Mouse (Mus musculus): Measurements from ENCODE around the gene Mettl16. TPM values are rescaled to one million over a fixed set of nuclear protein-coding genes. Genes with fewer than 3 reads are reported as not detected.
A peak's percentile ranks its signal among the peaks of the same experiment; 100 is the strongest.

Mettl16 gene
- 13.9 and 14.3 TPM in 2 replicates for total RNA-seq (2015)
- total RNA-seq (2017): 36.2 and 45.6 TPM in 2 replicates

DNA sequence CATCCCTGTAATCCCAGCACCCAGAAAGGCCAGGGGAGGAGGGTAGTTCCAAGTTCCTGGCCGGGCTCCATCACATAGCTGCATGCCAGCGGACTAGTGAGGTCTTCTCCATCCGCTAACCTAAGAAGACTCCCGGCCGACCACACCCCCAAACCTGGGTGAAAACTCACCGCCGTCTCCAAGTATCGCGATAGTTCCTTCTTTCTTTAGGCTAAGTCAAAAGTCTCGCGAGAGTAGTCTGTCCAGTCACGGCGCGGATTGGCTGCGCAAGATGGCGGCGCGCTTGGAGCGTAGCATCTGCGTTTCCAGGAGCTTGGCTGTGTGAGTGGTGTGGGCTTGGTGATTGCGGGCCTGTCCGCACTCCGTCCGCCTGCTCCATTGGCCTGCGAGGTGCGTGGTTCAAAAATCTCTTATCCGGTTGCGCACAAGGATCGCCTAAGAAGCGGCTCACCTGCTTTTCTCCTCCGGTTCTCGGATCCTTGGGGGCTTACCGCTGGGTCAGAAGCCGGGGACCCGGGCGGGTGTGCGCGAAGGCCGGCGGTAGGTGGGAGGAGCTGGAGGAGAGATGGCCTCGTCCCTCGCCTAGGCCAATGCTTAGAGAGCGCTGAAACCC lies at the start of gene Mettl16:
Gene Mettl16, plus strand, starts transcription at position 236 of the 613 bp plus-strand sequence.
- peak; percentile 95 for ATAC-seq (replicated peaks; ENCODE audit: poor library complexity)

DNA sequence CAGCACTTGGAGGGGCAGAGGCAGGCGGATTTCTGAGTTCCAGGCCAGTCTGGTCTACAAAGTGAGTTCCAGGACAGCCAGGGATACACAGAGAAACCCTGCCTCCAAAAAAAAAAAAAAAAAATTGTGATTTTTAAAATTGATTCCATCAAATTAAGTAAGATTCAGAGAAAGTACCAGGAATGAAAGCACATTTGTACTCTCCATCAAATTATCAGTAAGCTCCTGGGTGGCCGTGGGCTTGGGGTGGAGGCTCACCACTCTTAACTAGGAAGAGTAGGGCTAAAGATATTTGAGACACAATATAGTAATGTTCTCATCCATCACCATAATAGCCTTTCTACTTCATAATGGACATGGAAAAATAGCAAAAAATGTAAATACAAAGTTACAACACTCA lies 49.5 kb upstream of the Mettl16 start:
- ATAC-seq (replicated peaks; ENCODE audit: poor library complexity): no peak

DNA sequence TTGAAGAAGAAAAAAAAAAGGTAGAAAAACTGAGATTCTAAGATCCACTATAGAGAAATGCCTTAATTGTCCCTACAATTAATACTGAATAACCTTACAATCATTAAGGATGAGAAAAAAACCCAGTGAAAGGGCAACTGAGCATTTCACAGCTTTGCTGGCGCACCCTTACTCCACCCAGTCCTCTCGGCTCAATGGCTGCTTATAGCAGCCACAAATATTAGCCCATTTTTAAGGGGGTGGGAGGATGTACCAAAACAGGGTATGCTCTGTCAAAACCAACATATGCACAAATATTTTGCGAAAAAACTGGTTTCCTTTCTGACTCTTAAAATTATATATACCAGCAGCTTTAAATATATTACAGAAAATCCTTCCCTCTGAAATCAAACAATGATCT lies 48.7 kb upstream of the Mettl16 start:
- ATAC-seq (replicated peaks; ENCODE audit: poor library complexity): no peak

DNA sequence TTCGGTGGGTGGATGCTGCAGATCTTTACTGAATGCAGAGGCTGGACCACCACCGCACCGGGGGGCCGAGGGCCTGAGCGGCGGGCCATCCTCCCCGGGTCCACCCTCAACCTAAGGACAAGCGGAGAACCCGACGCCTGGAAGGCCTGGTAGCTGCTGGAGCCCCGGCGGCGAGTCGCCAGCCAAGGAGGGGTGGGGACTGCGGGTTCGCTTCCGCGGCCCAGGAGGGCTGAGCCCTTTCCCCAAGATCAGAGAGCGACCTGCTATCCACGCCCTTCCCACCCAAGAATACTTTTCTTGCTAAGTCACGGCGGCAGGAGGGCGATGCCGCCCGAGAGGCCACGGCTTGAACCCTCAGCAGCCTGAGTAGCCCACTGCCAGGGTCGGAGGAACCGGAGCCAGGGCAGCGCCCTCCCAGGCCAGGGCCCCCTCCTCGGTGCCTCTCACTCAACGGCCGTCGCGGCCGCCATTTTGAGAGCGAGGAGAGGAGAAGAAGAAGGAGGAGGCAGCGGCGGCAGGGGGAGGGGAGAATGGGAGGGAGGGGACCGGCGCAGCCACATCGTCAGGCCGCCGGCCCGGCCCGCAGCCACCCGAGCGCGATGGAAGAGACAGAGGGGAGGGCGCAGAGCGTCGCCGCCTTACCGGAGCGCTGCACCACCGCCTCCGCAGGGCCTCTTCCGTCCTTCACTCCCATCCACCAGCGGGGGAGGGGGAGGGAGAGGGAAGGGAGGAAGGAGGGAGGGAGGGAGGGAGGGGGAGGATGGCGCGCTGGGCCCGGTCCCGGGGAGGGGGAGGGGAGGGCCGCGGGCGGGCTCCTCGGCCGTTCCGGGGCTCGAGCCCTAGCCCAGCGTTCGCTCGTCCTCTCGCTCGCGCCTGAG lies 47.0 kb upstream of the Mettl16 start:
- ATAC-seq (replicated peaks; ENCODE audit: poor library complexity): peak; percentile 69

DNA sequence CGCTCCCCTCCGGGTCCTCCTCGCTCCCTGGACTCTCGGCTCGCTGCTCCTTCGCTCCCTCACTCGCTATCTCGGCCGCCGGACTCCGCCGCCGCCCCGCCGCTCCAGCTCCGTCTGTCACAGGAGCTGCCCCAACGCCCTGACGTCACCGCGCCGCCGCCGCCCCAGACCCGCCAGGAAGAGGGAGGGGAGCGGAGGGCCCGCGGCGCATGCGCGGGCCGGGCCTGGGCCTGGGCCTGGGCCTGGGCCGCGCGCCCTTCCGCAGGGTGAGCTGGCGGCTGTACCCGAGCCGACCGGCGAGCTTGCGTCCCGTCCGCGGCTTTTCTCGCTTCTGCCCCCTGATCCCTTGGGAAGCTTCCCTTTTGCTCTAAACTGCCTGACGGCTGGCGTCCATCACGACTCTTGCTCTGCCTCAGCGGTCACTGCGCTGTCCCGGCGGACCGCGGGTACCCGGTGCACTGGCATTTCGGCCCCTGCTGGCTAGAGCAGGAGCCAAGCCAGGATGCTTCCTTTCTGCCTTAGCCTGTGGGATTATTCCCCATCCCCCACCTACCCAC lies 46.3 kb upstream of the Mettl16 start, which contains the start of gene Pafah1b1:
Gene Pafah1b1, minus strand, starts transcription at position 436 of the 557 bp plus-strand sequence.
- ATAC-seq (replicated peaks; ENCODE audit: poor library complexity): peak; percentile 75

DNA sequence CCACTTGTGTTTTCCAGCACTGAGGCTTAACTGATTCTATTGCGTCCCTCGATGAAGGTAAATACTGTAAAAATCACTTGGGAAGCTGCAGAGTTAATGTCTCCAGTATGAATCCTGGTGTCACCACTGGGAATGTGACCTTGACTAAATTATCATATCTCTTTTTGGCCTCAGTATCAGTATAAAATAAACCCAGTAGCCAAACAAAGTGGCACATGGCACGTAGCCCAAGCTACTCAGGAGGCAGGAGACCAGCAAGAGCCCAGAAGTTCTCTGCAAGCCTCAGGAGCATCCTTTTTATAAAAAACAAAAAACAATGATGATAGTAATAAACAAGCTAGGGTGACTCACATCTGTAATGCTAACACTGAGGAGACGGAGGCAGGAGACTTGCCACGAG lies 45.4 kb upstream of the Mettl16 start:
- ATAC-seq (replicated peaks; ENCODE audit: poor library complexity): no peak

DNA sequence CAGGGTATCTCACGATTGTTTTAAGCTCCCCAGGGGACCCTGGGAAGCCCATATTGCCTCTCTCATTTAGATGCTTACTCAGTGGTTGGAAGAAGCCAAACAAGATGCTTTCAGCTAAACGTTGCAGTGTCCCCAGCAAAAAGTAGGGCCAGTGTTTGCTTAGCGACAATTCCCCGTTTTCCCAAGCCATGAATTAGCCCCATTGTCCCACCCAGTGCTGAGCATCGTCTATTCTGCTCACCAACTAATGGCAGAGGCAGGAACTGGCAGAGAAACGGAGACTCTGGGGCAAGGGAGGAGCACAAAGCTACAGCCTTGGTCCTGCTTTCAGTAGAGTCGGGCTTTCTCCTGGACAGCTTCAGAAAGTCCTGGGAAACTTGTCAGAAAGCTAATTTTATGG lies 35.7 kb upstream of the Mettl16 start:
- no peak for ATAC-seq (replicated peaks; ENCODE audit: poor library complexity)

DNA sequence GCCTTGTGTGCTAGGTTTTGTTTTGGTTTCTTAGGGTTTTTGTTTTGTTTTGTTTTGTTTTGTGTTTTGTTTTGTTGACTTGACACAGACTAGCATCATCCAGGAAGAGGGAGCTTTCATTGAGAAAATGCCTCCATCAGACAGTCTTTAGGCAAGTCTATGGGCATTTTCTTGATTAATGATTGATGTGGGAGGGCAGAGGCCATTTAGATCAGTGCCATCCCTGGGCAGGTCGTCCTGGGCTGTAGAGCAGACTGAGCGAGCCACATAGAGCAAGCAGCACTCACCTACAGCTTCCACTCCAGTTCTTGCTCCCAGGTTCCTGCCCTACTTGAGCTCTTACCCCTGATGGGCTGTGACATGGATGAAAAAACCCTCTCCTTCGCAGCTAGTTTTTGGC lies 32.8 kb upstream of the Mettl16 start:
- no peak for ATAC-seq (replicated peaks; ENCODE audit: poor library complexity)

DNA sequence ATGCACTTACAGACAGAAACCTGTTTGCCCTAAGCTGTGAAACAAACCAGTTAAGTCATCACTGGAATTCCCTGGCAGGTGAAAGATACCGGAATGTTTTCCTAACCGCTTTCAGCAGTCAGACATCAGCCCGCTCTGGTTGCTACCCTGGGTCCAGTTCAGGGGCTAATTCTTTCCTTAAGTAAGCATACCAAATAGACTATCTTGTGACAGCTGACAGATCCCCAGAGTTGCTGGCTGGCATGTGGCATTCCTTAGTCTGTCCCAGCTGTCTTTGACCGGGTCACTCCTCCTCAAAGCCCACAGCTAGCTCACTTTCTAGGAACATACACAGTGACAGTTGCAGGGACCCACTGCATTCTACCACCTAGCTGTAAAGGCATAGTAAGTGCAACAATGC lies 22.6 kb upstream of the Mettl16 start:
- ATAC-seq (replicated peaks; ENCODE audit: poor library complexity): no peak

DNA sequence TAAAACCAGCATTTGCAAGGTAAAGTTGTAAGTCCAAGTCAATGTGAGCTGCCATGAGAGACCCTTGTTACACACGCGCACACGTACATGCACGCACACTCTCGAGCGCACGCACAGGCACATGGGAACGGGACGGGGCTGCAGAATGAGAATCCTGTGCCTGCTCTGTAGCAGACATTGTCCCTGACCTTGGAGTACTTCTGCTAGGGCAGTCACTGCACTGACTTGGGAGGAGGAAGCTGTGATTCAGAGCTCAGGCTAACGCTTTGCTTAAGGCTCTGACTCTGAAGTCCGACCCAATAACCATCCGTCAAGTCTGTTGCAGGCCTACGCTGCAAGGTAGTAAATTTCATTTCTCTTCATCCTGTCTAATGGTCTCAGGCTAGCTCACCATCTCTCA lies 21.4 kb upstream of the Mettl16 start:
- no peak for ATAC-seq (replicated peaks; ENCODE audit: poor library complexity)

DNA sequence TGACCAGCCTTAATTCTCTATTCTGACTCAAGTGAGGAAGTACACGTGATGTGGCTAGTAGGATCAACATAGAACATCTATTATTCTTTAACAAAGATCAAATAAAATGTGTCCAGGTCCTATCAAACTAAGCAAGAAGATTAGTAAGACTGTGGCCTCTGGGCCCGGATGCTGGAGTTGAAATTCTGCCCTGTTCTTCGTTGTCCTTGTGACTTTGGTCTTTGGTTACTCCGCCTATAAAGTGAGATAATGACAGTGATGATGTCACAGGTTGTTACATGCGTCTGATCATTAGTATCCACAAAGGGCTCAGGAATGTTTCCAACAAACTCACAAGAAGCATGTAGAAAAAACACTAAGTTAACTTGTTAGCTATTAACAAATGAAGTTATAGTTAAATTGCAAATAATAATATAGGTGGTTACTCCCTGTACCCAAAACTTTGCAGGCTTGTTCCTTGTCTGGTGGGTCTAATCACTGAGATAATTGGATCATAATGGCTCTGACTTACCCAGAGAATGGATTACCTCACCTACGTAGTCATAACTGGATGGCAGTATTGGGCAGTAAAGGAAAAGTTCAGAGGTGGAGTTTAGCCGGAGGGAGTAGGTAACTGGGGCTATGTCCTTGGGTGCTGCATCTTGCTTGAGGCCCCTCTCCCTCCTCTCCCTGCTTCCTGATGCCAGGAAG lies 19.8 kb upstream of the Mettl16 start:
- ATAC-seq (replicated peaks; ENCODE audit: poor library complexity): no peak

DNA sequence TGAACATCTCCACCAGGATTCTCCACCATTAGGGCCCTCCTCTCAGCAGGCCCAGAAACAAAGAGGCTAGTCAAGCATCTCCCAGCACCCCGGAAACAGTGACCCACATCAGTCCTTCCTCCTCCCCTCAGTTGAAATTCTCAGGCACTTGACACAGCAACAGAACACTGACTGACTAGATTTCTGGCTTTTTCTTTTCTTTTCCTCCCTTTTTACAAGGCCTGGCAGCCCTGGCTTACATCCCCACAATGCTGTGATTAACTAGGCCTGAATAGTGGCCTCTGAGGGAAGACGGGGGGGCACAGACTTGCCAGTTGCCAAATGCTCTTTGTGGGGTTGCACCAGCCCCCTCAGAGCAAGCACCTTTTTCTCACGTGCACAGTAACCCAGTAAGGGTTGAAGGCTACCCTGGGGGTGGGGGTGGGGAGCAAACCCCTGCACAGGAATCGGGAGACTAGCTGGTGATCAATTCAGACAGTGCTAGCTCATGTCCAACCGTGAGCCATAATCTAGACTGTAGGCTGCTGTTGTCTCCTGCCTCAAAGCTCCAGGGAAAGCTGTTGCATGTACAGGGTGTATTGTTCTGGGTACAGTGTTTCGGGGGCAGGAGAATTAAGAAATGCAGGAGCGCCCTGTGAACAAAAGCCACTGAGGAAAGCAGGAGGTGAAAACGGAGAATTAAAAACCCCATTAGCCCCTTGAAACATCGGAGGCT lies 19.1 kb upstream of the Mettl16 start:
- ATAC-seq (replicated peaks; ENCODE audit: poor library complexity): no peak

DNA sequence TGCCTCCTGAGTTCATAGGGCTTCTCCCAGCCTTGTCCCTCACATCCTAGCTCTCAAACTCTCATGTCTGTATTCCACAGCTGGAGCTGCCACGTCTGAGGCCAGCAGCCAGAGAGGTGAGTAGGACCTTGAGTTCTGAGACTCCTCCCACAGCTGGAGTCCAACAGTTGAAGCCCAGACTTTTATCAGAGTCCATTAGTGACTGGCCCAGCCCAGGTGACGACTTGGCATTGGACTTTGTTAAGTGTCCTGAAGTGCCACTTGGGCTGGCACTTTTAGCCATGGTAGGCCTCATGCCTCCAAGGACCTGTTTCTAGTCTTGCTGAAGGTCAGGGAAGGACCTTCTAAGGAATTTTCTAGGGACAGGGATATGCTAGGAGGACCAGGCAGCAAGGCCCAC lies 14.0 kb upstream of the Mettl16 start:
- ATAC-seq (replicated peaks; ENCODE audit: poor library complexity): no peak

DNA sequence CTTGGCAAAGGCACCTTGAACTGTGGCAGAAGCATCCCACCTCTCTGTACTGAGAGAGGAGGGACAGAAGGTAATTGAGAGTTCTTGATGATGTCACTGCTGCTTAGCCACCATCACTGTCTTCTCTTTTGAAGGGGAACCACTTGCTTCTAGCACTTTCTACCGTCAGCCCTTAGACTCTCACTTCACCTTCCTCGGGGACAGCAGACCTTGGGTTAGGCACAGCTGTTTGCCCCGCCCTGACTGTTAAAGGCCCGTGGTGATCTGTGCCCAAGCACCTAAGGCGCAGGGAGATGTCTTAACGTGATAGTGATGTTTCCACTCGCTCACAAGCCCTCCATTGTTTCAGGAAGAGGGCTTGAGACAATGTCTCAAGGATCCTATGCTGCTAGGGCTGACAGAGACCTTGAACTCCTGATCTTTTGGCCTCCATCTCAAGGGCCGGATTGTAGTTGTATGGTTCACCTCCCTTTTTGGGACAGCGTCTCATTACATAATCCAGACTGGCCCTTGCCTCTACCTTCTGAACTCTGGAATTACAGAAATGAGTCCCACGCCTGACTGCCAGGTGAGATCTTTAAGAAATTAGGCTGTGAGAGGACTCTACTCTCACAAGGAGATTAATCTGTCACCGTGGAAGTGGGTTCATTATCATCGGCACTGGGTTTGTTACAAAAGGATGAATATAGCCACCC lies 9.5 kb upstream of the Mettl16 start:
- ATAC-seq (replicated peaks; ENCODE audit: poor library complexity): no peak

DNA sequence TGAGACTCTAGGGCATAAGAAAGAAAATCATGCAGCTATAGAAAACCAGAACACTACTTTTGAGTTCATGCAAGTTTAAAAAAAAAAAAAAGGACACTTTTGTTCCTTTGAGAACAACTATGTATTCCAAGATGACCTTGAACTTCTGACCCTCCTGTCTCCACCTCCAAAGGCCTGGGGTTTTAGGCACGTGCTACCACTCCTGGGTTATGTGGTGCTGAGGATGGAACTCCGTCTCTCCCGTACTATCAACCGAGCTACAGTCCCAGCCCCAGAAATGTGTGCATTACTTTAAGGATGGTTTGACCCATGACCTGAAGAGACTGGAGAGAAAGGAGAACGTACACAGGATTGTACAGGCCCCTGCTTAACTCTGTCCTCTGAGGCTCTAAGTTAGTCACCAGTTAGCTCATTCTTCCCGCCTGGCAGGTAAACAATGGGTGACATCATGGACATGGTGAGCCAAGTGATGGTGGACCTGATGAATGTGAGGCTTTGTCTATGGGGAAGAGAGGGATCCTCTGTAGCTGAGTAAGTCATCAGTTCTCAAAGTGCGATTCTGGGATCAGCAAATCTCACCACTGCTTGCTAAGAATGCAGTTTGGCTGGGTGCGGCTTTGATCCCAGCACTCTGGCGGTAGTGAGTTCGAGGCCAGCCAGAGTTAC lies 6.5 kb upstream of the Mettl16 start:
- no peak for ATAC-seq (replicated peaks; ENCODE audit: poor library complexity)

DNA sequence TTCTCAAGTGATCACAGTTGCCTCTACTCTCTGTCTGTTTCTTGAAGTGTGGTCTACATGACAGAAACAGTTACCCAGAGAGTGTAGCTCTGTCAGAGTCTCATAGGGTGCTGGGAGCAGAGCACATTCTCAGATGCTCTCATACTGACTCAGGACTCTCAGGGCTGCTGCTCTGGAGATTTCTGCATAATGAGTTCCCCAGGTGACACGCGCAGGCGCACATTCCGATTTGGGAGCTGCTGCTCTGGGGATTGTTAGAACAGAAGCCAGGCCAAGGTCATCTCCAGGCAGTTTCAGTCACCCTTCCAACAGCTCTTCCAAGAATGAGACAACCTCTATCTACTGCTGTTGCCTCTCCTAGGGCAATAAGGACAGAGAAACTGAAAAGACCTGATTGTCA lies 3.2 kb upstream of the Mettl16 start:
- ATAC-seq (replicated peaks; ENCODE audit: poor library complexity): no peak

DNA sequence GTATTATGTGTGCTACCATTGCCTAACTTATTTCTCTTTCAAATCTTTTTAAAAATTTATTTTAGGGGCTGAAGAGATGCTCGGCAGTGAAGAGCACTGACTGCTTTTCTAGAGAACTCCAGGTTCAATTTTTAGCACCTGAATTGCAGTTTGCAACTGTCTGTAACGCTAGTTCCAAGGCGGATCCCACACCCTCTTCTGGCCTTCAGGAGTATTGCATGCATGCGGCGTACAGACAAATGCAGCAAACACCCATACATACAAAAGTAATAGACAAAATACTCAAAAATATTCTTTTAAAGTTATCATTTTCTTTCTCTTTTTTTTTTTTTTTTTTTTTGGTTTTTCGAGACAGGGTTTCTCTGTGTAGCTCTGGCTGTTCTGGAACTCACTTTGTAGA lies 2.6 kb upstream of the Mettl16 start:
- ATAC-seq (replicated peaks; ENCODE audit: poor library complexity): 0 out of 2 replicates have a peak, but pooled peaks have one; percentile 33

DNA sequence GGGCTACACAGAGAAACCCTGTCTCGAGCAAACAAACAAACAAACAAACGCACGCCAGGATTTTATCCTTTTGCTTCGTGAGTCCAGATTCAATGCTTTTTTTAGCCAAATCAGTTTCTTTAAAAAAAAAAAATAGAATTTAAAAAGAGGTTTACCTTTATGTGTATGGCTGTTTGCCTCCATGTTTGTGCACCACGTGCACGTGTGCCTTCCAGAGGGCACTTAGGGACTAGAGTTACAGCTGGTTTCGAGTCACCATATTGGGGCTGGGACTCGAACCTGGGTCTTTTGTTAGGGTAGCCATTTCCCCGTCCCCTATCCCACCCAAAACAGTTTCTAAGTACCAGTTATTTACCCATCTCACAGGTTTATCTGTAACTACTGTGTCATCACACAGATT lies 593 bp upstream of the Mettl16 start:
- no peak for ATAC-seq (replicated peaks; ENCODE audit: poor library complexity)

DNA sequence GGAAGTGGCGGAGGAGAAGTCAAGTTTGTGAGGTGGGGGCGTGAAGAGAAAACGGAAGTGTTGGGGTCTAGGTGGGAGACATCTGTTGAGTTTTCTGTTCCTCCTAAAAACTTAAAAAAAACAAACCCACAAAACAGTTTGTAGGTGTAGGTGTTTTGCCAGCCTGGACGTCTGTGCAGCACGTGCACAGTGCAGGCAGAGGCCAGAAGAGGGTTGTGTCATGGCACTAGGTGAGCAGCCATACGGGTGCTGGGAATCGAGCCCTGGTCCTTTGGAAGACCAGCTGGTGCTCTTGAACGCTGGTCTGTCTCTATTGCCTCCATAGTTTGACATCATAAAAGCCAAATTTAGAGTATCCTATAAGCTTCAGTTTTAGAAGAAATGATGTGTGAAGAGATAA lies 604 bp downstream of the Mettl16 start:
- ATAC-seq (replicated peaks; ENCODE audit: poor library complexity): peak; percentile 16; the same call in 1 of the 2 replicates

DNA sequence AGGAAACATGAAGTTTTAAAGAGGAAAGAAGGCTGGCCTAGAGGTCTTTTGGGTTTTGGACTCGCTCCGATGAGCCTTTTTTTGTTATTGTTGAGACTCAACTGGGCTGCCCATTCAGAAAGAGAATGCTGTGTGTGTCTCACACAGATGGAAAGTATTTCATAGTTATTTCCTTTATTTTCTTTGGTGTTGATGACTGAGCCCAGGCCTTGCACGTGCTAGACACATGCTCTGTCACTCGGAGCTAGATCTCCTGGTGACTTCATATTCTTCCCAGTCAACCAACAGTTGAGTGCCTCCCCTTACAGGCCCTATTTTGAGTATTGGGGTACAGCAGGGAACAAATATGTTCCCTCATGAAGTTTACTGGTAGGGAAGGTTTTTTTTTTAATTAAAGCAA lies 1.0 kb downstream of the Mettl16 start:
- ATAC-seq (replicated peaks; ENCODE audit: poor library complexity): no peak

Data from megakaryocyte progenitor cell, adult 5-6 weeks (primary cell).